Mouse (Mus musculus) olfactory bulb, adult 2 months (tissue): ENCODE results near the gene Mrpl24.
A peak's percentile ranks its signal among the peaks of the same experiment; 100 is the strongest.

Experiments used
- CTCF ChIP-seq: fragments of 200-500 bp; IDR thresholded peaks from 2 replicates; pipeline ENCODE4 v1.5.1; 2012; ENCODE audit warnings: low read depth, mild to moderate bottlenecking, low read length, moderate library complexity; ENCODE audit not compliant: insufficient read depth
- POLR2A ChIP-seq: fragments of 200-500 bp; IDR thresholded peaks from 2 replicates; pipeline ENCODE4 v1.6.1; 2012; ENCODE audit warnings: mild to moderate bottlenecking, low read depth, low read length, moderate library complexity; ENCODE audit not compliant: insufficient read depth

GRCm38 (mm10) chr3:87930078-87930795 is 10.9 kb downstream of the Mrpl24 start, which contains the start of the genes Isg20l2 and Rrnad1:
- peak; percentile 86 for TF ChIP-seq CTCF
- peak; percentile 50 for TF ChIP-seq POLR2A
